Mouse (Mus musculus) bone marrow, adult 2 months (tissue): ENCODE results near the gene Cubn.

Experiments
- CTCF ChIP-seq: fragments of 200-500 bp; IDR thresholded peaks from 2 replicates; pipeline ENCODE4 v1.5.1; 2011; ENCODE audit warnings: low read length, control low read depth; ENCODE audit not compliant: control insufficient read depth, insufficient read depth
- POLR2A ChIP-seq: fragments of 200-500 bp; IDR thresholded peaks from 2 replicates; pipeline ENCODE4 v1.6.1; 2011; ENCODE audit warnings: low read depth, mild to moderate bottlenecking, control low read depth, low read length, borderline replicate concordance; ENCODE audit not compliant: control insufficient read depth

GRCm38 (mm10) chr2:13368517-13368916 is 123.1 kb downstream of the Cubn start:
- TF ChIP-seq CTCF (no peak), POLR2A (no peak)
